ENCODE assay signal across 8 mouse cellular contexts in genomic region chr8:71171478-71172210, GRCm38 (mm10).
DNase-seq lines count a peak whose midpoint lies in the region; ATAC-seq and TF ChIP-seq lines count a peak whose summit lies in the region.
"Not testable (repeated sequence)": the region's sequence is repeated elsewhere in the genome, so short reads cannot be mapped to it uniquely, and the experiment has no call there.

No protein-coding gene starts in this region.

- not testable (repeated sequence) for H3K27me3 ChIP-seq in heart, embryonic 14.5 days (ENCODE audit: control insufficient read depth, insufficient read depth, low read length); hindbrain, embryonic 13.5 days; limb, embryonic 11.5 days (ENCODE audit: control insufficient read depth, insufficient read depth, low read length); lung, embryonic 15.5 days; midbrain, postnatal 0 days (ENCODE audit: insufficient read depth, low read length); stomach, embryonic 16.5 days (ENCODE audit: control insufficient read depth, insufficient read depth, low read length)

- not testable (repeated sequence) for H3K4me1 ChIP-seq in heart, embryonic 14.5 days (ENCODE audit: control insufficient read depth in 2 of 2, insufficient read depth in 2 of 2, low read length in 2 of 2); hindbrain, embryonic 13.5 days (replicated peaks); limb, embryonic 11.5 days (ENCODE audit: control insufficient read depth, insufficient read depth, low read length); lung, embryonic 15.5 days; midbrain, postnatal 0 days (ENCODE audit: insufficient read depth, low read length); stomach, embryonic 16.5 days (ENCODE audit: control insufficient read depth, insufficient read depth, low read length)

- peak; percentile 36; the same call in 1 of the 2 replicates for ATAC-seq in cerebellum, adult (ENCODE audit: insufficient number of reproducible peaks, low FRiP score, low TSS enrichment)
- ATAC-seq in erythroblast, adult 5-6 weeks (replicated peaks; ENCODE audit: low FRiP score, poor library complexity, severe bottlenecking): peak; percentile 46; the same call in 1 of the 2 replicates
- peak; percentile 47 for ATAC-seq in heart, embryonic 14.5 days (ENCODE audit: insufficient number of reproducible peaks, insufficient read depth, low FRiP score, low read depth)
- peak; percentile 52; the same call in 1 of the 2 replicates for ATAC-seq in hindbrain, embryonic 13.5 days (ENCODE audit: low FRiP score)
- peak; percentile 54; the same call in 1 of the 2 replicates for ATAC-seq in limb, embryonic 11.5 days (ENCODE audit: insufficient number of reproducible peaks, low FRiP score, low TSS enrichment, low read depth)
- ATAC-seq in lung, embryonic 15.5 days (ENCODE audit: borderline replicate concordance, extremely low read depth, low FRiP score, low TSS enrichment): 0 out of 2 replicates have a peak, but pooled peaks have one; percentile 35
- ATAC-seq in midbrain, postnatal 0 days (ENCODE audit: low FRiP score): peak; percentile 27; the same call in 1 of the 2 replicates
- peak; percentile 58 for ATAC-seq in stomach, embryonic 16.5 days (ENCODE audit: insufficient read depth, low FRiP score)

- not testable (repeated sequence) for H3K36me3 ChIP-seq in heart, embryonic 14.5 days (ENCODE audit: control insufficient read depth, insufficient read depth, low read length); hindbrain, embryonic 13.5 days; limb, embryonic 11.5 days (ENCODE audit: control insufficient read depth, insufficient read depth, low read length); lung, embryonic 15.5 days; midbrain, postnatal 0 days (ENCODE audit: insufficient read depth, low read length); stomach, embryonic 16.5 days (ENCODE audit: control insufficient read depth, insufficient read depth, low read length)

- DNase-seq in limb, embryonic 11.5 days (ENCODE audit: low spot score); midbrain, postnatal 0 days (ENCODE audit: low spot score): not testable (repeated sequence)

- not testable (repeated sequence) for H3K4me3 ChIP-seq in heart, embryonic 14.5 days (ENCODE audit: control insufficient read depth in 1 of 2, insufficient read depth in 1 of 2, low read depth in 1 of 2, low read length in 2 of 2); hindbrain, embryonic 13.5 days; limb, embryonic 11.5 days (ENCODE audit: low read depth, low read length); lung, embryonic 15.5 days; midbrain, postnatal 0 days (ENCODE audit: low read depth, low read length); stomach, embryonic 16.5 days (replicated peaks; ENCODE audit: low read length)

- not testable (repeated sequence) for H3K4me2 ChIP-seq in heart, embryonic 14.5 days (ENCODE audit: low read length); hindbrain, embryonic 13.5 days; limb, embryonic 11.5 days (ENCODE audit: low read depth, severe bottlenecking); lung, embryonic 15.5 days; midbrain, postnatal 0 days (ENCODE audit: low read depth, low read length, poor library complexity, severe bottlenecking); stomach, embryonic 16.5 days (ENCODE audit: low read depth, low read length)

- WGBS in heart, embryonic 14.5 days: 47% methylated on average over 3 of the region's 3 CpGs
- WGBS in hindbrain, embryonic 13.5 days: 71% methylated on average over 3 of the region's 3 CpGs
- 67% methylated on average over 3 of the region's 3 CpGs for WGBS in limb, embryonic 11.5 days
- 59% methylated on average over 3 of the region's 3 CpGs for WGBS in lung, embryonic 15.5 days
- 68% methylated on average over 3 of the region's 3 CpGs for WGBS in midbrain, postnatal 0 days
- WGBS in stomach, embryonic 16.5 days: 63% methylated on average over 3 of the region's 3 CpGs

- H3K27ac ChIP-seq in heart, embryonic 14.5 days (replicated peaks in 1 of 2; ENCODE audit: control insufficient read depth in 1 of 2, insufficient read depth in 1 of 2, low read depth in 2 of 2, low read length in 2 of 2); hindbrain, embryonic 13.5 days; limb, embryonic 11.5 days (replicated peaks; ENCODE audit: low read depth, low read length); lung, embryonic 15.5 days; midbrain, postnatal 0 days (ENCODE audit: low read depth, low read length); stomach, embryonic 16.5 days (ENCODE audit: low read length): not testable (repeated sequence)

- TF ChIP-seq CTCF in midbrain, postnatal 0 days (IDR thresholded peaks at IDR 0.05): not testable (repeated sequence)

- not testable (repeated sequence) for H3K9ac ChIP-seq in heart, embryonic 14.5 days (ENCODE audit: low read length); hindbrain, embryonic 13.5 days; limb, embryonic 11.5 days (ENCODE audit: low read length); lung, embryonic 15.5 days; midbrain, postnatal 0 days (replicated peaks; ENCODE audit: low read length, poor library complexity, severe bottlenecking); stomach, embryonic 16.5 days (ENCODE audit: low read length)

- H3K9me3 ChIP-seq in heart, embryonic 14.5 days (ENCODE audit: control insufficient read depth, low read length); hindbrain, embryonic 13.5 days; limb, embryonic 11.5 days (ENCODE audit: control insufficient read depth, low read length); lung, embryonic 15.5 days; midbrain, postnatal 0 days (ENCODE audit: low read length); stomach, embryonic 16.5 days (replicated peaks; ENCODE audit: control insufficient read depth, low read length): not testable (repeated sequence)
